Mouse (Mus musculus) intestine, embryonic 14.5 days (tissue): ENCODE data around the gene Zbtb8os. TPM values are rescaled to one million over a fixed set of nuclear protein-coding genes. Genes with fewer than 3 reads are reported as not detected.

Experiments used
- ATAC-seq: fragments of 200-750 bp; cut with Nextera tagmentation; replicated peaks from 2 replicates; pipeline ENCODE4 v1.8.0; 2017; ENCODE audit warnings: low read depth, moderate number of reproducible peaks, moderate TSS enrichment, moderate library complexity; ENCODE audit not compliant: low FRiP score, low TSS enrichment
- DNase-seq: peaks from one replicate; pipeline ENCODE4 v3.0.0-alpha.2; 2018; ENCODE audit warnings: low spot score
- H3K27ac ChIP-seq: fragments of 300-500 bp; sonication (generic); 2 replicates; pipeline ENCODE4 v1.5.1; 2014; ENCODE audit warnings: low read depth, mild to moderate bottlenecking, control low read depth
- H3K27me3 ChIP-seq: fragments of 300-500 bp; sonication (generic); replicated peaks from 2 replicates; pipeline ENCODE4 v1.6.1; 2014; ENCODE audit warnings: low read length, control low read depth; ENCODE audit not compliant: control insufficient read depth, insufficient read depth
- H3K36me3 ChIP-seq: fragments of 300-500 bp; sonication (generic); 2 replicates; pipeline ENCODE4 v1.6.1; 2014; ENCODE audit warnings: low read length, control low read depth; ENCODE audit not compliant: control insufficient read depth, insufficient read depth
- H3K4me1 ChIP-seq: fragments of 300-500 bp; sonication (generic); replicated peaks from 2 replicates; pipeline ENCODE4 v1.6.1; 2014; ENCODE audit warnings: low read length, control low read depth, mixed read lengths; ENCODE audit not compliant: control insufficient read depth, insufficient read depth
- H3K4me2 ChIP-seq: fragments of 300-500 bp; sonication (generic); 2 replicates; pipeline ENCODE4 v1.6.1; 2014; ENCODE audit warnings: low read length
- H3K4me3 ChIP-seq: fragments of 300-500 bp; sonication (generic); 2 replicates; pipeline ENCODE4 v1.5.1; 2014; ENCODE audit warnings: low read depth, low read length, control low read depth, mixed read lengths
- H3K9ac ChIP-seq: fragments of 300-500 bp; sonication (generic); 2 replicates; pipeline ENCODE4 v1.6.1; 2014; ENCODE audit warnings: mild to moderate bottlenecking, low read length
- H3K9me3 ChIP-seq: fragments of 300-500 bp; sonication (generic); 2 replicates; pipeline ENCODE4 v1.6.1; 2016; ENCODE audit warnings: low read length, control low read depth; ENCODE audit not compliant: control insufficient read depth
- WGBS: fragments of 180-500 bp; shearing (Covaris S2); extraction: QIAGEN DNeasy Blood & Tissue Kit; methylation state at CpG from one replicate; pipeline ENCODE4 v1.1.7; 2014; 5-methylcytosine and 5-hydroxymethylcytosine counted together
- polyA plus RNA-seq: library from polyadenylated mRNA; unstranded; fragments of >200 nt; fragmentation: Nextera tagmentation; extraction: Ambion mirVana; gene quantifications from 2 replicates; pipeline ENCODE4 v1.2.1, GENCODE M21; 2014

Zbtb8os gene
- polyA plus RNA-seq, 1 experiment from 2014 or later, result 51.3 TPM

- no peak for ATAC-seq
- WGBS, result 88% methylated on average over 1 of the region's 1 CpGs
- H3K36me3 ChIP-seq, result peaks cover 95% of the 10 kb centered on the region
Observed at GRCm38 (mm10) chr4:129320876-129321275, 14.6 kb upstream of the Zbtb8os start.

DNA sequence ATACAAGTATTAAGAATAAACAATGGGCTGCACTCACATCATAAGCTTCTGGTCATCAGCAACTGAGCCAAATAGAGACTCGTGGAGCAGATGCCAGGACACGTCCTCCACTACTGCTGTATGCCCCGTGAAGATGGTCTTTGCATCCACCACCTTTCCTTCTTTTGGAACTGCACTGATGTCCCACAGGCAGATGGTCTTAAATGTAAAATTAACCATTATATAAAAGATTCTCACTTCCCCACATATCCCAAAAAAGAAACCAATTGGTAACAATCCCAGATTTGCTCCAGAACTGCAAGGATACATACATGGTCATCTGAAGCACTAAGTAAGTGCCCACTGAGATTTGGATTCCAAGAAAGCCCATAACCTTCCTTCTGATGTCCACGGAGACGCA is 13.5 kb upstream of the Zbtb8os start:
- WGBS, result 88% methylated on average over 5 of the region's 5 CpGs
- Histone ChIP-seq H3K4me1 (no peaks in the 10 kb centered on the region), H3K4me2 (no peak overlapping the region), H3K27me3 (no peaks in the 10 kb centered on the region), H3K36me3 (peaks cover 95% of the 10 kb centered on the region), H3K9me3 (no peaks in the 10 kb centered on the region), H3K9ac (no peak overlapping the region), H3K4me3 (no peak overlapping the region), H3K27ac (no peak overlapping the region)
- no peak for DNase-seq
- no peak for ATAC-seq

More at GRCm38 (mm10) chr4:129320876-129321275, 14.6 kb upstream of the Zbtb8os start:
- H3K27ac ChIP-seq, result no peak overlapping the region
- H3K27me3 ChIP-seq, result no peaks in the 10 kb centered on the region
- H3K4me2 ChIP-seq, result no peak overlapping the region
- DNase-seq, result no peak
- H3K9me3 ChIP-seq, result no peaks in the 10 kb centered on the region
- no peak overlapping the region for H3K4me3 ChIP-seq
- no peaks in the 10 kb centered on the region for H3K4me1 ChIP-seq
- H3K9ac ChIP-seq, result no peak overlapping the region

DNA sequence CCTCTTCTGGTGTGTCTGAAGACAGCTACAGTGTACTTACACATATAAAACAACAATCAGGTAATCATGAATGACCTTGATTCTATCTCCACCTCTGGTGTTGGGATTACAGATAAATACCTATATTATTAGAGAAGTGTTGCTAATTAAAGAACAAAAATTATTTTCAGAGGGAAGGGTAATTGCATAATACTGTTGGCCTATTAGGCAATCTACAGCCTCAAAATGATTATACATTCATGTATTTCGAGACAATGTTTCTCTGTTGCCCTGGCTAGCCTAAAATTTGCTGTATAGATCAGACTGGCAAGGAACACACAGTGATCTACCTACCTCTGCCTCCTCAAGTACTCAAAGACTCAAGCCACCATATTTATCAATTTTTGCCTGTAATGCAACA is 12.0 kb upstream of the Zbtb8os start:
- Histone ChIP-seq H3K27me3 (no peaks in the 10 kb centered on the region), H3K4me2 (no peak overlapping the region), H3K36me3 (peaks cover 95% of the 10 kb centered on the region), H3K4me1 (no peaks in the 10 kb centered on the region), H3K9me3 (no peaks in the 10 kb centered on the region), H3K9ac (no peak overlapping the region), H3K27ac (no peak overlapping the region), H3K4me3 (no peak overlapping the region)
- DNase-seq (no peak), ATAC-seq (no peak)
- WGBS, result 95% methylated on average over 1 of the region's 1 CpGs

GRCm38 (mm10) chr4:129324756-129325155 is 10.7 kb upstream of the Zbtb8os start:
- no peaks in the 10 kb centered on the region for H3K4me1 ChIP-seq
- 92% methylated on average over 1 of the region's 1 CpGs for WGBS
- no peaks in the 10 kb centered on the region for H3K27me3 ChIP-seq
- no peak for ATAC-seq
- H3K4me3 ChIP-seq, result no peak overlapping the region
- DNase-seq, result no peak
- H3K4me2 ChIP-seq, result no peak overlapping the region
- peaks cover 92% of the 10 kb centered on the region for H3K36me3 ChIP-seq
- no peaks in the 10 kb centered on the region for H3K9me3 ChIP-seq
- no peak overlapping the region for H3K27ac ChIP-seq
- no peak overlapping the region for H3K9ac ChIP-seq

- H3K36me3 ChIP-seq, result peaks cover 91% of the 10 kb centered on the region
- H3K27ac ChIP-seq, result no peak overlapping the region
- 45% methylated on average over 1 of the region's 1 CpGs for WGBS
- no peak overlapping the region for H3K4me2 ChIP-seq
- no peaks in the 10 kb centered on the region for H3K9me3 ChIP-seq
- H3K9ac ChIP-seq, result no peak overlapping the region
- no peaks in the 10 kb centered on the region for H3K27me3 ChIP-seq
- H3K4me1 ChIP-seq, result no peaks in the 10 kb centered on the region
- DNase-seq, result no peak
- H3K4me3 ChIP-seq, result no peak overlapping the region
- no peak for ATAC-seq
Observed at GRCm38 (mm10) chr4:129326191-129326590, 9.3 kb upstream of the Zbtb8os start.

DNA sequence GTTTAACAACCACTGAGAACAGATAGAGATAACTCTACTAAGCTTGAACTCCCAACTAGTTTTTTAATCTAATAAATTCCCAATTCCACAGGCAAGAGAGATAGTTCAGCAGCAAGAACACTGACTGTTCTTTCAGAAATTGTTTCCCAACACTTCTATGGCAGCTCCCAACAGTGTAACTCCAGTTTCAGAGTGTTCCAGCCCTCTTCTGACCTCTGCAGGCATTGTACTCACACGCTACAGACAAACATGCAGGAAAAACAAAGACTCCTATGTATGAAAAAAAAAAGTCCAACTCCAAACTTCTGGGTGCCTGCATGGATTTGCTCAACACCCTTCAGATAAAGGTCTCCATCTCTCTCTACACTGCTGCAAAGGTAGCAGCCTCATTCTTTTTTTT is 2.6 kb upstream of the Zbtb8os start:
- peak overlapping the region; percentile 95 for H3K4me3 ChIP-seq
- peaks cover 24% of the 10 kb centered on the region for H3K4me1 ChIP-seq
- H3K4me2 ChIP-seq, result peak overlapping the region; percentile 71
- H3K36me3 ChIP-seq, result peaks cover 47% of the 10 kb centered on the region
- H3K9ac ChIP-seq, result peak overlapping the region; percentile 17; the same call in 1 of the 2 replicates
- no peaks in the 10 kb centered on the region for H3K9me3 ChIP-seq
- DNase-seq (no peak), ATAC-seq (no peak)
- WGBS, result 37% methylated on average over 1 of the region's 1 CpGs
- no peaks in the 10 kb centered on the region for H3K27me3 ChIP-seq
- no peak overlapping the region for H3K27ac ChIP-seq

DNA sequence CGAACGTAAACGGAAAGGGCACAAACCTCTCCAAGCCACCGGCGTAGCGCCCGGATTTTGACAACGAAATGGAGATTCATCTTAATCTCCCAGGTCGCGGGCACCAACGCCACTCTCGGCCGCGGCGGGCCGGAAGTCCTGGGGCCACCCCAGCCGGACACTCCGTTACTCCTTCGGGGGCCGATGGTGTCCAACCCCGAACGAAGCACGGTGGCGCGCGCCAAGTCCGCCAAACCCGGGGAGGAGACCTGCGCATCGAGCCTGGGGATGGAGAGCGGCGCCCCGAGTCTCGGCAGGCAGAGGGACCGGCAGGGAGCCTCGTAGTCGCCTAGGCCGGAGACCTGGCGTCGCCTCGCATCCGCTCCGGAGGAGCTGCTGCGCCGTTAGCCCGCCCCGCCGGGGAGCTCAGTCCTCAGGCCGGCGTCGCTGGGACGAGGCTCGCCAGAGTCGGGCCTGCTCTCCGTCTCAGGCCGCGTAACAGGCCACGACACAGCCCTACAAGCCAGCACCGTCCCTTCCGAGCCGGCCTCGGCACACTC is 749 bp upstream of the Zbtb8os start:
- Histone ChIP-seq H3K27ac (peak overlapping the region; percentile 93), H3K4me1 (peaks cover 24% of the 10 kb centered on the region), H3K27me3 (no peaks in the 10 kb centered on the region), H3K9me3 (no peaks in the 10 kb centered on the region), H3K36me3 (peaks cover 32% of the 10 kb centered on the region), H3K9ac (peak overlapping the region; percentile 98), H3K4me3 (peak overlapping the region; percentile 95), H3K4me2 (peak overlapping the region; percentile 71)
- WGBS, result under 1% methylated on average over 54 of the region's 62 CpGs
- DNase-seq, result no peak
- peak; percentile 24; the same call in 1 of the 2 replicates for ATAC-seq

DNA sequence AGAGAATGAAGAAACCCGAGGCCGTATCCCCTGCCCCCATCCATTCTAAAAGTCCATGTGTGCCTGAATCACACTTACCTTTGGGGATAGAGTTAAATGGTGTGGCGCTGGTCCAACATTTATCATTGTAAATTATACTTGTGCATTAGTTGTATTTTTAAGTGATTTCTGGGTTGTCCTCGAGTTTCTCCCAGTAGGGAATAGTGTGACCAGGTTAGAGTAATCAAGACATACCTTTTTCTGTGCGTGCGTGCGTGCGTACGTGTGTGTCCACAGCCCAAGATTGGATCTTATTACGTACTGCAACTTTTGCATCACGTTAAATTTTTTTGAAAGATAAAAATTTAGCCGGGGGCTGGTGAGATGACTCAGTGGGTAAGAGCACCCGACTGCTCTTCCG is 796 bp downstream of the Zbtb8os start:
- no peaks in the 10 kb centered on the region for H3K27me3 ChIP-seq
- no peaks in the 10 kb centered on the region for H3K9me3 ChIP-seq
- no peak for DNase-seq
- peaks cover 18% of the 10 kb centered on the region for H3K36me3 ChIP-seq
- H3K4me1 ChIP-seq, result peaks cover 24% of the 10 kb centered on the region
- 40% methylated on average over 14 of the region's 14 CpGs for WGBS
- peak overlapping the region; percentile 98 for H3K27ac ChIP-seq
- peak overlapping the region; percentile 95 for H3K4me3 ChIP-seq
- H3K9ac ChIP-seq, result peak overlapping the region; percentile 69
- peak overlapping the region; percentile 91 for H3K4me2 ChIP-seq
- ATAC-seq, result no peak

- DNase-seq, result no peak
- 95% methylated on average over 3 of the region's 3 CpGs for WGBS
- Histone ChIP-seq H3K4me1 (0 out of 2 replicates have a peak, but pooled peaks cover 2% of the 10 kb centered on the region), H3K9me3 (no peaks in the 10 kb centered on the region), H3K4me3 (no peak overlapping the region), H3K27ac (no peak overlapping the region), H3K36me3 (peaks cover 25% of the 10 kb centered on the region), H3K4me2 (no peak overlapping the region), H3K9ac (no peak overlapping the region), H3K27me3 (no peaks in the 10 kb centered on the region)
- no peak for ATAC-seq
Observed at GRCm38 (mm10) chr4:129339743-129340142, 4.2 kb downstream of the Zbtb8os start.
